Mouse (Mus musculus): ENCODE data around the gene Csad.

GRCm38 (mm10) chr15:102165468-102166100, 38.9 kb downstream of the Csad start:
- no peak for TF ChIP-seq CTCF (conservative IDR thresholded peaks at IDR 0.05; ENCODE audit: low read length)
- TF ChIP-seq NANOG (IDR thresholded peaks at IDR 0.05; ENCODE audit: borderline replicate concordance, low read length): no peak

Data from E14TG2a.4 (cell line).